Mouse (Mus musculus): Measurements from ENCODE around the gene Rars2. TPM values are rescaled to one million over a fixed set of nuclear protein-coding genes. Genes with fewer than 3 reads are reported as not detected.

The Rars2 gene
- polyA plus RNA-seq, 1 experiment from 2014 or later: 70.9 TPM

- WGBS: 95% methylated on average over 7 of the region's 7 CpGs
- no peak overlapping the region for H3K9ac ChIP-seq (ENCODE audit: low read depth, low read length)
- peaks cover 8% of the 10 kb centered on the region for H3K36me3 ChIP-seq (ENCODE audit: control insufficient read depth, insufficient read depth, low read length)
- no peak overlapping the region for H3K4me2 ChIP-seq
- no peaks in the 10 kb centered on the region for H3K4me1 ChIP-seq (replicated peaks; ENCODE audit: control insufficient read depth, insufficient read depth, low read length)
- ATAC-seq (replicated peaks; ENCODE audit: low FRiP score) (no peak), DNase-seq (ENCODE audit: low spot score) (no peak)
- H3K27ac ChIP-seq (ENCODE audit: low read depth, low read length): no peak overlapping the region
- no peak overlapping the region for H3K4me3 ChIP-seq (ENCODE audit: low read depth, low read length)
- H3K9me3 ChIP-seq (ENCODE audit: control insufficient read depth, low read length): no peaks in the 10 kb centered on the region
- no peaks in the 10 kb centered on the region for H3K27me3 ChIP-seq (replicated peaks; ENCODE audit: control insufficient read depth, insufficient read depth, low read length)
These were observed 19.4 kb downstream of the Rars2 start for GRCm38 (mm10) chr4:34634129-34634528.

- no peak overlapping the region for H3K4me3 ChIP-seq (ENCODE audit: low read depth, low read length)
- H3K4me2 ChIP-seq: no peak overlapping the region
- 83% methylated on average over 5 of the region's 5 CpGs for WGBS
- H3K27me3 ChIP-seq (replicated peaks; ENCODE audit: control insufficient read depth, insufficient read depth, low read length): no peaks in the 10 kb centered on the region
- no peak for DNase-seq (ENCODE audit: low spot score)
- no peaks in the 10 kb centered on the region for H3K9me3 ChIP-seq (ENCODE audit: control insufficient read depth, low read length)
- no peaks in the 10 kb centered on the region for H3K4me1 ChIP-seq (replicated peaks; ENCODE audit: control insufficient read depth, insufficient read depth, low read length)
- H3K36me3 ChIP-seq (ENCODE audit: control insufficient read depth, insufficient read depth, low read length): peaks cover 6% of the 10 kb centered on the region; the same call in 1 of the 2 replicates
- no peak overlapping the region for H3K9ac ChIP-seq (ENCODE audit: low read depth, low read length)
- no peak for ATAC-seq (replicated peaks; ENCODE audit: low FRiP score)
- no peak overlapping the region for H3K27ac ChIP-seq (ENCODE audit: low read depth, low read length)
These were observed 21.3 kb downstream of the Rars2 start for GRCm38 (mm10) chr4:34636036-34636435.

DNA sequence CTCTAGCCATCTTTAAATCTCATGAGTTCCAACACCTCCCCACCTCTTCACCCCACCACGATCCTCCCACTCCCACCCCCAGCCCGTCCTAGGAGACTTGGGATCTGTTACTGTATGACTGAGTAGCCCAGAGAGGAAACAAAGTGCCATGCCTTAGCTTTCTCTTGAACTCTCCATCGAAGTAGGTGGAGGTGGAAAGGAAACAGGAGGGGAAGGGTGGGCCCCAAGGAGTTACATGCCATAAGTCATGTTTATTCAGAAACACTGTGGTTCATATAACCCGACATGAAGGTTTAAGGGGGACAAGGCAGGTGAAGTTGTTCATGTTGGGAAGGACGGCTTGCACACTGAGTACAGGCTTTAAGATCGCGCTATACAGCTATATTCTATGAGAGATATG lies 22.6 kb downstream of the Rars2 start:
- Histone ChIP-seq H3K9ac (ENCODE audit: low read depth, low read length) (no peak overlapping the region), H3K9me3 (ENCODE audit: control insufficient read depth, low read length) (no peaks in the 10 kb centered on the region), H3K4me1 (replicated peaks; ENCODE audit: control insufficient read depth, insufficient read depth, low read length) (no peaks in the 10 kb centered on the region), H3K27me3 (replicated peaks; ENCODE audit: control insufficient read depth, insufficient read depth, low read length) (no peaks in the 10 kb centered on the region), H3K4me2 (no peak overlapping the region), H3K4me3 (ENCODE audit: low read depth, low read length) (no peak overlapping the region), H3K27ac (ENCODE audit: low read depth, low read length) (no peak overlapping the region), H3K36me3 (ENCODE audit: control insufficient read depth, insufficient read depth, low read length) (peaks cover 5% of the 10 kb centered on the region; the same call in 1 of the 2 replicates)
- ATAC-seq (replicated peaks; ENCODE audit: low FRiP score) (no peak), DNase-seq (ENCODE audit: low spot score) (no peak)
- 90% methylated on average over 7 of the region's 7 CpGs for WGBS

- no peaks in the 10 kb centered on the region for H3K4me1 ChIP-seq (replicated peaks; ENCODE audit: control insufficient read depth, insufficient read depth, low read length)
- no peaks in the 10 kb centered on the region for H3K27me3 ChIP-seq (replicated peaks; ENCODE audit: control insufficient read depth, insufficient read depth, low read length)
- WGBS: 83% methylated on average over 4 of the region's 4 CpGs
- H3K9me3 ChIP-seq (ENCODE audit: control insufficient read depth, low read length): no peaks in the 10 kb centered on the region
- ATAC-seq (replicated peaks; ENCODE audit: low FRiP score) (no peak), DNase-seq (ENCODE audit: low spot score) (no peak)
- peaks cover 7% of the 10 kb centered on the region; the same call in 1 of the 2 replicates for H3K36me3 ChIP-seq (ENCODE audit: control insufficient read depth, insufficient read depth, low read length)
- no peak overlapping the region for H3K4me3 ChIP-seq (ENCODE audit: low read depth, low read length)
- H3K9ac ChIP-seq (ENCODE audit: low read depth, low read length): no peak overlapping the region
- no peak overlapping the region for H3K4me2 ChIP-seq
- H3K27ac ChIP-seq (ENCODE audit: low read depth, low read length): no peak overlapping the region
These were observed 23.1 kb downstream of the Rars2 start for GRCm38 (mm10) chr4:34637851-34638250.

DNA sequence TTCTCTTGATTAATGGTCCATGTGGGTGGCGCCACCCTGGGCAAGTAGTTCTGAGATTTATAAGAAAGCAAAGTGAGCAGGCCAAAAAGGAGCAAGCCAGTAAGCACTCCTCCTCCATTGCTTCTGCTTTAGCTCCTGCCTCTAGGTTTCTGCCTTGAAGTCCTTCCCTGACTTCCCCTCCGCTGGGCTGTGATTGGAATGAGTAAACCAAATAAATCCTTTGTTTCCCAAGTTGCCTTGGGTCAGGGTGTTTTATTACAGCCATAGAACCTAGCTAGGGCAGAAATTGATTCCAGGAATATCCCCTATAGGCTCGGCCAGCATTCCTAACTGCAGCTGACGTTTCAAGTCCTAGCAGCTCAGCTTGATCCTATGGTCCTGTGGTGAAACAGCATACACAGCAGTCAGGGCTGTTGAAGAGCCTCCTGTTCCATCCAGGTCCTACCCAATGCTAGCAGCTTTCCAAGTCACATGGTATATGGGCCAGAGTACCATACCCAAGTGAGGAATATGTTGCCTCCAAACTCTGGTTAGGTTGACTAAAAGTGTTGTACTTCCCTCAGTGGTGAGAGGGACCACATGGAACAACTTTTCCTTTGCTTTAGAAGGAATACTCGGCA lies 25.1 kb downstream of the Rars2 start:
- Histone ChIP-seq H3K9ac (ENCODE audit: low read depth, low read length) (no peak overlapping the region), H3K4me3 (ENCODE audit: low read depth, low read length) (no peak overlapping the region), H3K27ac (ENCODE audit: low read depth, low read length) (no peak overlapping the region), H3K36me3 (ENCODE audit: control insufficient read depth, insufficient read depth, low read length) (peaks cover 8% of the 10 kb centered on the region; the same call in 1 of the 2 replicates), H3K27me3 (replicated peaks; ENCODE audit: control insufficient read depth, insufficient read depth, low read length) (no peaks in the 10 kb centered on the region), H3K4me1 (replicated peaks; ENCODE audit: control insufficient read depth, insufficient read depth, low read length) (no peaks in the 10 kb centered on the region), H3K4me2 (no peak overlapping the region), H3K9me3 (ENCODE audit: control insufficient read depth, low read length) (no peaks in the 10 kb centered on the region)
- ATAC-seq (replicated peaks; ENCODE audit: low FRiP score): no peak
- WGBS: 86% methylated on average over 5 of the region's 5 CpGs
- DNase-seq (ENCODE audit: low spot score): no peak

GRCm38 (mm10) chr4:34640731-34641130 lies 26.0 kb downstream of the Rars2 start:
- Histone ChIP-seq H3K4me1 (replicated peaks; ENCODE audit: control insufficient read depth, insufficient read depth, low read length) (no peaks in the 10 kb centered on the region), H3K4me2 (no peak overlapping the region), H3K9me3 (ENCODE audit: control insufficient read depth, low read length) (no peaks in the 10 kb centered on the region), H3K36me3 (ENCODE audit: control insufficient read depth, insufficient read depth, low read length) (peaks cover 8% of the 10 kb centered on the region; the same call in 1 of the 2 replicates), H3K27ac (ENCODE audit: low read depth, low read length) (no peak overlapping the region), H3K9ac (ENCODE audit: low read depth, low read length) (no peak overlapping the region), H3K4me3 (ENCODE audit: low read depth, low read length) (no peak overlapping the region), H3K27me3 (replicated peaks; ENCODE audit: control insufficient read depth, insufficient read depth, low read length) (no peaks in the 10 kb centered on the region)
- 90% methylated on average over 3 of the region's 3 CpGs for WGBS
- no peak for DNase-seq (ENCODE audit: low spot score)
- no peak for ATAC-seq (replicated peaks; ENCODE audit: low FRiP score)

- ATAC-seq (replicated peaks; ENCODE audit: low FRiP score) (no peak), DNase-seq (ENCODE audit: low spot score) (no peak)
- Histone ChIP-seq H3K4me2 (no peak overlapping the region), H3K4me1 (replicated peaks; ENCODE audit: control insufficient read depth, insufficient read depth, low read length) (no peaks in the 10 kb centered on the region), H3K9ac (ENCODE audit: low read depth, low read length) (no peak overlapping the region), H3K36me3 (ENCODE audit: control insufficient read depth, insufficient read depth, low read length) (peaks cover 16% of the 10 kb centered on the region), H3K27me3 (replicated peaks; ENCODE audit: control insufficient read depth, insufficient read depth, low read length) (no peaks in the 10 kb centered on the region), H3K27ac (ENCODE audit: low read depth, low read length) (no peak overlapping the region), H3K9me3 (ENCODE audit: control insufficient read depth, low read length) (no peaks in the 10 kb centered on the region), H3K4me3 (ENCODE audit: low read depth, low read length) (no peak overlapping the region)
These were observed 30.0 kb downstream of the Rars2 start for GRCm38 (mm10) chr4:34644779-34645178.

DNA sequence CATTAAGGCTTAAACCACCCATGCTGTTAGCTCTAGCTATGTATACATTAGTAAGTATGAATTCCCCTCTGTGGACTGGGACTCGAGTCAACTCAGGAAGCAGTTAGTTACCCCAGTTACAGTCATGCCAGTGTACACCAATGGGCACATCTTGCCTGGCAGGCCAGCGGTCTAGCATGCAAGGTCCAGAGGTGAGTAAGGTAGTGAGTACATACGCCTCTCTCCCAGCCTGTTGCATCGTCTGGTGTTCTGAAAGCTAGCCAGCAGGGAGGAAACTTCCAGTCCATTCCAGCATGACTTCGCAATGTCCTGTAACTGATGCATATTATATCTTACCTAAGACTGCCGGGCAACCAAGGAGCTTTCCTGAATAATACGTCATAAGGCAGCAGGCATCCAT lies 38.4 kb downstream of the Rars2 start:
- H3K9me3 ChIP-seq (ENCODE audit: control insufficient read depth, low read length): no peaks in the 10 kb centered on the region
- ATAC-seq (replicated peaks; ENCODE audit: low FRiP score) (no peak), DNase-seq (ENCODE audit: low spot score) (no peak)
- H3K4me1 ChIP-seq (replicated peaks; ENCODE audit: control insufficient read depth, insufficient read depth, low read length): no peaks in the 10 kb centered on the region
- H3K27ac ChIP-seq (ENCODE audit: low read depth, low read length): no peak overlapping the region
- H3K9ac ChIP-seq (ENCODE audit: low read depth, low read length): no peak overlapping the region
- no peaks in the 10 kb centered on the region for H3K27me3 ChIP-seq (replicated peaks; ENCODE audit: control insufficient read depth, insufficient read depth, low read length)
- no peak overlapping the region for H3K4me2 ChIP-seq
- peaks cover 14% of the 10 kb centered on the region; the same call in 1 of the 2 replicates for H3K36me3 ChIP-seq (ENCODE audit: control insufficient read depth, insufficient read depth, low read length)
- H3K4me3 ChIP-seq (ENCODE audit: low read depth, low read length): no peak overlapping the region
- 91% methylated on average over 7 of the region's 7 CpGs for WGBS

- DNase-seq (ENCODE audit: low spot score) (no peak), ATAC-seq (replicated peaks; ENCODE audit: low FRiP score) (no peak)
- no peak overlapping the region for H3K9ac ChIP-seq (ENCODE audit: low read depth, low read length)
- no peaks in the 10 kb centered on the region for H3K4me1 ChIP-seq (replicated peaks; ENCODE audit: control insufficient read depth, insufficient read depth, low read length)
- WGBS: 88% methylated on average over 10 of the region's 10 CpGs
- no peaks in the 10 kb centered on the region for H3K27me3 ChIP-seq (replicated peaks; ENCODE audit: control insufficient read depth, insufficient read depth, low read length)
- no peak overlapping the region for H3K4me2 ChIP-seq
- H3K27ac ChIP-seq (ENCODE audit: low read depth, low read length): no peak overlapping the region
- no peak overlapping the region for H3K4me3 ChIP-seq (ENCODE audit: low read depth, low read length)
- H3K36me3 ChIP-seq (ENCODE audit: control insufficient read depth, insufficient read depth, low read length): peaks cover 26% of the 10 kb centered on the region
- no peaks in the 10 kb centered on the region for H3K9me3 ChIP-seq (ENCODE audit: control insufficient read depth, low read length)
These were observed 41.3 kb downstream of the Rars2 start for GRCm38 (mm10) chr4:34656101-34656500.

Data from liver, embryonic 11.5 days (tissue).